Mouse (Mus musculus): ENCODE results near the gene Cep152. TPM values are rescaled to one million over a fixed set of nuclear protein-coding genes. Genes with fewer than 3 reads are reported as not detected.

The Cep152 gene
- total RNA-seq, 1 experiment from 2014 or later = 13.1 TPM

Other genes with a start within 250 kb of the Cep152 start
- not detected in 3 replicates for gene Gm9913, start 120.0 kb downstream of the Cep152 start, total RNA-seq (2017)
- not detected in 3 replicates for gene Fbn1, start 117.1 kb downstream of the Cep152 start, total RNA-seq (2017)
- 73.2 to 86.9 TPM (median 83.8 TPM) in 3 replicates for gene Eid1, start 48.0 kb upstream of the Cep152 start, total RNA-seq (2017)
- 0.58 TPM in 1 of 3 replicates, not detected in the others for gene Shc4, start 99.0 kb upstream of the Cep152 start, total RNA-seq (2017)
- 52.9 to 72.2 TPM (median 55.9 TPM) in 3 replicates for gene Secisbp2l, start 157.8 kb upstream of the Cep152 start, total RNA-seq (2017)
- gene Galk2, start 234.0 kb upstream of the Cep152 start, total RNA-seq (2017) = 28.4 to 56.9 TPM (median 50.5 TPM) in 3 replicates
- 164 to 186 TPM (median 174 TPM) in 3 replicates for gene Cops2, start 234.0 kb upstream of the Cep152 start, total RNA-seq (2017)

Data from monocyte, adult 5-6 weeks (primary cell).